Mouse (Mus musculus): ENCODE measurements around the gene Fam89a. TPM values are rescaled to one million over a fixed set of nuclear protein-coding genes. Genes with fewer than 3 reads are reported as not detected.
A peak's percentile ranks its signal among the peaks of the same experiment; 100 is the strongest.

The Fam89a gene
- total RNA-seq, 2 experiments from 2014 or later = 0.90 TPM; not detected in 1

GRCm38 (mm10) chr8:124754101-124754791, 2.6 kb upstream of the Fam89a start:
- DNase-seq (ENCODE audit: low spot score in 2 of 2) = no peak

DNA sequence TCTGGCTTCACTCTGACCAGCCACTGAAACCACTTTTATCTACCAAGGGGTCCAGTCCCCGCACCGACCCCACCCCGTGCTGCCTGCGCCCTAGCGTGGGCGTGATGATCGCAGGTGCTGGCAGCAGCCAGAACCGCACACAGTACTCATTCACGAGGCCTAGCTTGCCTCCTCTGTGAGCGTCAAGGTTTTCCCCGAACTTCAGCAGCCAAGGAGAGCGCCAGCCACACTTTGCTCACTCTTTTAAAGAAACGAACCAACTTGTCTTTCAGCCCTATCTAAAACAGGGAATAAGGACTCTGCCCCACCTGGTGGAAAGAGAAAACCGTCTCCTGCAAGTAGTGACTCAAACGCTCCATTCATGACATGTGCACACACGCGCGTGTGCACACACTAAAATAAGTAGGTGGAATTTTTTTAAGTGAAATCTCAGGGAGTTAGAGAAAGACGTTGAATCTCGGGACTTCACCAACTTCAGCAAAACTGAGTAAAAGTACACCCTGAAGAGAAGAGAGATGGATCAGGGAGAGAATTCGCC, 762 bp upstream of the Fam89a start:
- no peak for DNase-seq (ENCODE audit: low spot score in 2 of 2)

- no peak for DNase-seq (ENCODE audit: low spot score in 2 of 2)
Measured at GRCm38 (mm10) chr8:124751191-124751590, 441 bp downstream of the Fam89a start.

GRCm38 (mm10) chr8:124746661-124747060, 5.0 kb downstream of the Fam89a start:
- DNase-seq (ENCODE audit: low spot score in 2 of 2) = no peak

DNA sequence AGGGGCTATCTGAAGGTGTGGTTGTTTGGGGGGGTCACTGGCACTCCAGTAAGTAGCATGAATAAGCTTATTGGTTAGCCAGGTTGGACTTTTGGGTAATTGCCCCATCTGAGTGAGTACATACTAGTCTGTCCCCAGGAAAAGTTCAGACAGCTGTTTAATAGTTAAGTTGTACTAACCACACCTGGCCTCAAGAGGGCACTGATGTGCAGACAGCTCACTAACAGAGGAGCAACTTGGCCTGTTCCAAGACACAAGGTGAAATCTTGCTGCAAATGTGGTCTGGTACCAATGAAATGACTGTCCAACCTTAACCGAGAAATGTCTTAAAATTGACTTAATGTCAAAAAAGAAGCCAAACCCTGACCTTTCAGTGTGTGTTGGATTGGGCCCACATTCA, 12.4 kb downstream of the Fam89a start:
- DNase-seq (ENCODE audit: low spot score in 2 of 2) = no peak

GRCm38 (mm10) chr8:124735371-124735911, 16.2 kb downstream of the Fam89a start:
- no peak for DNase-seq (ENCODE audit: low spot score in 2 of 2)

DNA sequence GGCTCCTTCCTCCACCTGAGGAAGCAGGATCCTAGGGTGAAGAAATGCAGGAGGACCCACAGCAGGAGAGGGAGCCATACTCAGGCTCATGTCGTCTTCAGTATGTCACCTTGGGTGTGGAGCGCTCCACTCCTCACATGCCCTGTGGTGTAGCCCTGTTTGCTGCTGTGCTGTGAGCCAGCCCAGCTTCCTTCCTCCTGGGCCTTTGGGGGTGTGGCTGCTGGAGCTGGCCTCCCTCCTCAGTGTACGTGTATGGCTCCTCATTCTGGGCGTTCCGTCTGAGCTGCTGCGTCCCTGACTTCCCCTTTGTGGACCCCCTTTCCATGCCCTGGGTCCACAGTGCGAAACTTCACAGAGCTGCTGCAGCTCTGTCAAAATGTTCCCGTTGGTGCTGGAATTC, 18.8 kb downstream of the Fam89a start:
- no peak for DNase-seq (ENCODE audit: low spot score in 2 of 2)

DNA sequence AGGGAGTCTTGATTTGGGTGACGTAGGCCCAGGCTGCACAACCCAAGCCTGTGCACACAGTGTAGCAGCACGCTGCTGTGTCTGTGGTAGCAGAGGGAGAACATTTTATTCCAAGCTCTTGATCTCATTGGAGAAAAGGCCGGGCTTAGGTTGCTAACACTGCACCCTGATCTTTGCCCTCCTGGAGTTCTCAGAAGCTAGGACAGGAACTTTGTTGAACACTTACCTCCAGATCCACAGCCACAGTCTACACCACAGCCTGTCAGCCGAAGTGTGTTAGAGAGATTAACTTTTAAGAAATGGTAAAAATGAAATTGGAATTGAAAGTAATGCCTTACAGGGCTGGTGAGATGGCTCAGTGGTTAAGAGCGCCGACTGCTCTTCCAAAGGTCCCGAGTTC, 27.3 kb downstream of the Fam89a start:
- no peak for DNase-seq (ENCODE audit: low spot score in 2 of 2)

- peak; percentile 88 to 91 for DNase-seq (ENCODE audit: low spot score in 2 of 2)
Measured at GRCm38 (mm10) chr8:124721862-124722515, 29.6 kb downstream of the Fam89a start, which contains the start of the genes Ttc13 and Arv1. Gene Ttc13, minus strand, starts transcription at chr8:124721983. Gene Arv1, plus strand, starts transcription at chr8:124722139.

- no peak for DNase-seq (ENCODE audit: low spot score in 2 of 2)
Measured at GRCm38 (mm10) chr8:124720938-124721861, 30.4 kb downstream of the Fam89a start.

- DNase-seq (ENCODE audit: low spot score in 2 of 2) = no peak
Measured at GRCm38 (mm10) chr8:124720133-124720532, 31.5 kb downstream of the Fam89a start.

DNA sequence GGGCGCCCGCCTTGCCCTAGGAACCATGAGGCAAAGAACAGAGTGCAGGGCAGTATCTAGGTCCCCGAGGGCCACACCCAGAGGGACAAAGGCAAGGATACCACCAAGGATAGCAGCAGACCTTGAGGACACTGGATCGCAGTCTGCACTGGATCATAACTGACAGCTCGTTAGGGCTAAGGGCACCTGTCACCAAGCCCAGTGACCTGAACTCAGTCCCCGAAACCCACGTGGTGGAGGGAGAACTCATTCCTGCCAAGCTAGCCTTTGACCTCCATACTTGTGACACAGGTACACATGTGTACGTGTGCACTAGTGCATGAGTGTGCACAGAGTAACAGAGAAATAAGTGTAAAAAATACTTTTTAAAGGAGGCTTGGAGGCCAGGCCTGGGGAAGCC, 35.9 kb downstream of the Fam89a start:
- DNase-seq (ENCODE audit: low spot score in 2 of 2) = no peak

DNA sequence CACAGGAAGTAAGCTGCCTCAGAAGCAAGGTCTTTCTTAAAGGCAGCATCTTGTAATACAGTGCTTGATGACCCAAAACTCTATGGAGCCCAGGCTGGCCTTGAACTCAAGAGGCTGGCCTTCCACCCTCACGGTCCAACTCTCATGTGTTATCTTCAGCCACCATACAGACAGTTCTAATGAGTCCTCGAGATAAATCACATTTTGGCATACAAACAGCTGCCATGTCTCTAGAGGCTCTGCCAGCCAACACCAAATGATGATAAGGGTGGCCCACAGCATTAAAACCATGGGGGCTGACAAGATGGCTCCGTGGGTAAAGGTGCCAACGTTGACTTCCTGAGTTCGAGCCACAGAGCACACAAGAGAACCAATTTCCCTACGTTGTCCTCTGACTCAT, 38.4 kb downstream of the Fam89a start:
- no peak for DNase-seq (ENCODE audit: low spot score in 2 of 2)

GRCm38 (mm10) chr8:124705823-124706222, 45.8 kb downstream of the Fam89a start:
- DNase-seq (ENCODE audit: low spot score in 2 of 2) = no peak

DNA sequence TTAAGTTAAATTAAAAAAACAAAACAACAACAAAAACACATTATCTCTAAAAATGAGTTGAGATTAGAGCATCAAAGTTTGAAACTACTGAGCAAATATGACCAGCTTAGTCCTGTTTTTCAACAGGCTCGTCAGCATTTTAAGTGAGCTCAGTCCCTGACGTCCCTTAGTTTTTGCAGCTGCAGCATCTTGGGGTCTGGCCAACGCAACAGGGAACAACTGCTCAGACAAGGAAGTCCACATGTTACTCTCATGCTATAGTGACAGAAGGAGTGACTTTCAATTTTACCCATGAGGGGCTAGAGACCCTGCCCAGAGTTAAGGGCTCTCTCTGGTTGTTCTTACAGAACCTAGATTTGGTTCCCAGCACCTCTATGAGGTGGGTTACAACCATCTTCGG, 47.3 kb downstream of the Fam89a start:
- DNase-seq (ENCODE audit: low spot score in 2 of 2) = no peak

DNA sequence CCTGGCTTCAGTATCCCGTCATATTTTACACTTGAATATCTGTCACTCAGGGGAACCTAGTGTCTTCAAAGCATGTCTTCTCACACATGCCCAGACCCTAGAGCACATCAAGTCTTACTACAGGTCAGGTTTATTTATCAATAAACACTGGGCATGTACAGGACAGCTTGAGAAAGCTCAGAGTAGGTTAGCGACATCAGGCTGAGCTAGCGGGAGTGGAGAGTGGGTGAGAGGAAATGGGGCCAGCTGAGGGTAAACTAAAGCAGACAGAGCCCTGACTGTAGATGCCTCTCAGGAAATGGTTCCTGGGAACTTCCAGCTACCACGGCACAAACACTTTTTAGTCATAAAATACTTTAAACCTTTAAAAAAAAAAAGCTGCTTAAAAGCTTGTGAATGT, 48.1 kb downstream of the Fam89a start:
- DNase-seq (ENCODE audit: low spot score in 2 of 2) = no peak

DNA sequence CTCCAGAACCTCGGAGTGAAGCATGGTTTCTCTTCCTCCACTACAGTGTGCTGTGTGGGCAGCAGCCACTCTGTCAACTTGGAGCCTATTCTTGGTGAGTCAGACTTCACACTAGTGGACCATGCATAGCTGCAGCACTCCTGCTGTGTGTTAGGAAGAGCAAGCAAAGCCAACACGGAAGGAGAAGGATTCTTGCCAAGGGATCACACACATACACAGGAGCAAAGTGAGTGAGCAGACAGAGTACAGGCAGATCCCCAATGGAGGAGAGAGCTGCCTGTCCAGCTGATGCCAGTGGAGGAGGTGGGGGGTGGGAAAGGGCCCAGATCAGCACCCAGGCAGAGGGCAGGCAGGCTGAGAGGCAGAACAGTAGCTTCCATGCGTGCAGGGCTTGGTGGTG, 49.4 kb downstream of the Fam89a start:
- no peak for DNase-seq (ENCODE audit: low spot score in 2 of 2)

GRCm38 (mm10) chr8:124701023-124701422, 50.6 kb downstream of the Fam89a start:
- no peak for DNase-seq (ENCODE audit: low spot score in 2 of 2)

GRCm38 (mm10) chr8:124700271-124700670, 51.4 kb downstream of the Fam89a start:
- no peak for DNase-seq (ENCODE audit: low spot score in 2 of 2)

GRCm38 (mm10) chr8:124695424-124696100, 56.1 kb downstream of the Fam89a start:
- no peak for DNase-seq (ENCODE audit: low spot score in 2 of 2)

DNA sequence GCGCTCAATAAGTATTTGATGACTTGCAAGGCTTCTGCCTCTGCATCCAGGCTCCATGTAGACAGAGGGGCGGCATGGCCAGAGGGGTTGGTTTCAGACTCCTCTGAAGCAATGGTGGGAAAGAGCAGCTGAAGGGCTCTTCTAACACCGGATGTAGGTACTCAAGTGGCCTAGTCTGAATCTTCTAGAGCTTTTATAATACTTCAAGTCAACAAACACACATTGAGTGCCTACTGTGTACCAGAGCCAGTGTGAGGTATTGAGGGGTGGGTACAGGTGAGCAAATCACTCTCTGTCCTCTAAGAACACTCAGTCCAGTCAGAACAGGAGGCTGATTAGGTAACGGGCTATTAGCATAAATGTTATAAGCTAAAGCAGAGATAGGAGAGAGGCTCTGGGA, 59.9 kb downstream of the Fam89a start:
- no peak for DNase-seq (ENCODE audit: low spot score in 2 of 2)

Measured in adrenal gland, adult 18-20 months (tissue).